Mouse (Mus musculus): ENCODE results near the gene Fam118b. TPM values are rescaled to one million over a fixed set of nuclear protein-coding genes. Genes with fewer than 3 reads are reported as not detected.
A peak's percentile ranks its signal among the peaks of the same experiment; 100 is the strongest.

Fam118b gene
- polyA plus RNA-seq, 1 experiment from 2014 or later = 86.8 TPM

DNA sequence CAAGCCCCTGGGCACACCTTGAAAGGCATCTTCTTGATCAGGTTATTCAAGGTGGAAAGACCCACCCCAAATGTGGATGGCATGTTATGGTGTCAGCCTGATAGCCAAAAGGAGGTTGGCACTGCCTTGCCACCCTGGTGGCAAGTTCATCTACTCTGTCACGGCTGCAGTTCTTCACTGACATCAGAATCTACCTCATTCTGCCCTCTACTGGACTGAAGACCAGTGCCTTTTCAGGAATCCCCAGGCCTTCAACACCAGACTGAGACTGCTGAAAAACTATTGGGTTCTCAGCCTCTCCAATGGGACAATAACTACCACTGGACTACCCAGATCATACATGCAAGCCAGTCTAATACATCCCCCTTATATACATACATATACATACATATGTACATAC is 27.9 kb downstream of the Fam118b start:
- 70% methylated on average over 1 of the region's 1 CpGs for WGBS
- peaks cover 4% of the 10 kb centered on the region for H3K36me3 ChIP-seq (ENCODE audit: control insufficient read depth, insufficient read depth)
- no peak for ATAC-seq

DNA sequence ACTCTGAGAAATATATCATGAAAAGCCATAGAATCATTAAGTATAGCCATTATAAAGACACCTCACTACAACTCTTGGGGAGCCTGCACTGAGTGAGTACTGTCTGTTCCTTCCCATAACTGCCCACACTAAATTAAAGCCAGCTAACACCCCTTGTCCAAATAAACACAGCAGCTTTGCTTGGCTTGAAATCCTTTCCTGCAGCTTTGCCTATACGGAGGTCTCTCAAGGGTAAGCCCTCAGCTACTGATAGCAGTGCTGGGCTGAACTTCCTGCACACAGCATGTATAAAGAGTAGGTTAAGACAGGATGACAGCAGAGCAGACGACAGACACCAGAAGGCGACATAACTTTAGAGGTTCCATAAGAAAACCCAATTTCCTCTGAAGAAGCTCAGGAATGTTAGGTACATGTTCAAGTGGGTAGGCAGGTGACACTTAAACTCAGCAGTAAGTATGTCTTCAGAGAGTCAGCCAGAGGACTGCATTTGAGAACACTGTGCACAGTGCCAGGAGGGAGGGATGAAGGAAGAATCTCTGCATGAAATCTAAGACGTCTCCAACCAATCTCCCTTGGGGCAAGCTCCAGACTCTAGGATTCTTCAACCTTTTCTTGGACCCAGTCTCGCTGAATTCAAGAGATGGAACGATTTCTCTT is 28.6 kb downstream of the Fam118b start:
- Histone ChIP-seq H3K4me2 (ENCODE audit: low read length) (no peak overlapping the region), H3K9me3 (ENCODE audit: control insufficient read depth, low read length) (no peaks in the 10 kb centered on the region), H3K27me3 (replicated peaks; ENCODE audit: control insufficient read depth, insufficient read depth, low read length) (no peaks in the 10 kb centered on the region), H3K27ac (ENCODE audit: low read length) (no peak overlapping the region), H3K4me1 (replicated peaks; ENCODE audit: control insufficient read depth, insufficient read depth, low read length) (no peaks in the 10 kb centered on the region), H3K36me3 (ENCODE audit: control insufficient read depth, insufficient read depth) (peaks cover 9% of the 10 kb centered on the region), H3K4me3 (replicated peaks; ENCODE audit: low read length) (no peak overlapping the region), H3K9ac (replicated peaks; ENCODE audit: low read depth, low read length) (no peak overlapping the region)
- 90% methylated on average over 6 of the region's 6 CpGs for whole genome bisulfite sequencing
- no peak for ATAC-seq

More for the DNA sequence above, 27.9 kb downstream of the Fam118b start:
- Histone ChIP-seq H3K9me3 (ENCODE audit: control insufficient read depth, low read length) (no peaks in the 10 kb centered on the region), H3K4me2 (ENCODE audit: low read length) (no peak overlapping the region), H3K4me1 (replicated peaks; ENCODE audit: control insufficient read depth, insufficient read depth, low read length) (no peaks in the 10 kb centered on the region), H3K27me3 (replicated peaks; ENCODE audit: control insufficient read depth, insufficient read depth, low read length) (no peaks in the 10 kb centered on the region), H3K4me3 (replicated peaks; ENCODE audit: low read length) (no peak overlapping the region), H3K9ac (replicated peaks; ENCODE audit: low read depth, low read length) (no peak overlapping the region), H3K27ac (ENCODE audit: low read length) (no peak overlapping the region)

DNA sequence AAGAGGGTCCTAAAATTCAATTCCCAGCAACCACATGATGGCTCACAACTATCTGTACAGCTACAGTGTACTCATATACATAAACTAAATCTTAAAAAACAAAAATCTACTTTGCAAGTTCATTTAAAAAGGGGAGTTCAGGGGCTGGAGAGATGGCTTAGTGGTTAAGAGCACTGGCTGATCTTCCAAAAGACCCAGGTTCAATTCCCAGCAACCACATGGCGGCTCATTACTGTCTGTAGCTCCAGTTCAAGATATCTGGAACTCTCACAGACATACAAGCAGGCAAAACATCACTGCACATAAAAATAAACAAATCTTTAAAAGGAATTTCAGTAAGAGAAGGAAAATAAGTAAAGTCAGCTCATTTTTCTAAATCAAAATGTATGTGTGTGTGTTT is 29.2 kb downstream of the Fam118b start:
- no peak for ATAC-seq
- no peak overlapping the region for H3K27ac ChIP-seq (ENCODE audit: low read length)
- H3K4me2 ChIP-seq (ENCODE audit: low read length) = no peak overlapping the region
- no peaks in the 10 kb centered on the region for H3K4me1 ChIP-seq (replicated peaks; ENCODE audit: control insufficient read depth, insufficient read depth, low read length)
- H3K36me3 ChIP-seq (ENCODE audit: control insufficient read depth, insufficient read depth) = peaks cover 13% of the 10 kb centered on the region
- no peak overlapping the region for H3K4me3 ChIP-seq (replicated peaks; ENCODE audit: low read length)
- no peak overlapping the region for H3K9ac ChIP-seq (replicated peaks; ENCODE audit: low read depth, low read length)
- WGBS = 89% methylated on average over 1 of the region's 1 CpGs
- H3K27me3 ChIP-seq (replicated peaks; ENCODE audit: control insufficient read depth, insufficient read depth, low read length) = no peaks in the 10 kb centered on the region
- H3K9me3 ChIP-seq (ENCODE audit: control insufficient read depth, low read length) = no peaks in the 10 kb centered on the region

DNA sequence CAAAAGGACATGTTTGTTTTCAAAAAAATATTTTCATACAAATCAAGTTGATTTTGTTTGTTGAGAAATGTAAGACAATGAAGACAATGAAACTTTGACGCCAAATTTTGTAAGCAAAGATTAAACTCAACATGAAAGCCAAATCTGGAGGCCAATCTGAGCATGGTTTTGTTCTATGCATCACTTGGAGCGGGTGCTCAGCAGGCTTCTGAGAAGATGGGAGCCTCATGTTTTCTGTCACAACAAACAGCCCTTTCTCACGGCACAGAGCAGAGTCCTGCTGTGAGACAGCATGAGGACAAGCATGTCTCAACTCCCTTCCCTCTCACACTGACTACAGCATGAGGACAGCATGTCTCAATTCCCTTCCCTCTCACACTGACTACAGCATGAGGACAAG is 31.6 kb downstream of the Fam118b start:
- peaks cover 16% of the 10 kb centered on the region for H3K36me3 ChIP-seq (ENCODE audit: control insufficient read depth, insufficient read depth)
- H3K9me3 ChIP-seq (ENCODE audit: control insufficient read depth, low read length) = no peaks in the 10 kb centered on the region
- H3K27me3 ChIP-seq (replicated peaks; ENCODE audit: control insufficient read depth, insufficient read depth, low read length) = no peaks in the 10 kb centered on the region
- H3K4me3 ChIP-seq (replicated peaks; ENCODE audit: low read length) = no peak overlapping the region
- WGBS = 45% methylated on average over 3 of the region's 3 CpGs
- H3K9ac ChIP-seq (replicated peaks; ENCODE audit: low read depth, low read length) = no peak overlapping the region
- no peaks in the 10 kb centered on the region for H3K4me1 ChIP-seq (replicated peaks; ENCODE audit: control insufficient read depth, insufficient read depth, low read length)
- no peak for ATAC-seq
- H3K4me2 ChIP-seq (ENCODE audit: low read length) = no peak overlapping the region
- H3K27ac ChIP-seq (ENCODE audit: low read length) = no peak overlapping the region

DNA sequence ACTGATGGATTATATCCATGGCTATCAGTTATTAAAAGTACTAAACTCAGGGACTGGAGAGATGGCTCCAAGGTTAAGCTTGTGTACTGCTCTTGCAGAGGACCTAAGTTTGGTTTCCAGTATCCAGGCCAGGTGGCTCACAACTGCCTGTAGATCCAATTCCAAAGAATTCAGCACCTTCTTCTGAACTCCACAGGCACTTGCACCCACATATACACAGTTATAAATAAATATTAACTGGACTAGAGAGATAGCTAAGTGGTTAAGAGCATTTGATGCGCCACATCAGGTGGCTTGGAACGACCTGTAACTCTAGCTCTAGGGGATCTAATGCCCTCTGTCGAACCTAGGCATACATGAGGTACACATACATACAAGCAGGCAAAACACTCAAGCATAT is 38.9 kb downstream of the Fam118b start:
- Histone ChIP-seq H3K27ac (ENCODE audit: low read length) (no peak overlapping the region), H3K9me3 (ENCODE audit: control insufficient read depth, low read length) (no peaks in the 10 kb centered on the region), H3K4me3 (replicated peaks; ENCODE audit: low read length) (no peak overlapping the region), H3K27me3 (replicated peaks; ENCODE audit: control insufficient read depth, insufficient read depth, low read length) (no peaks in the 10 kb centered on the region), H3K4me1 (replicated peaks; ENCODE audit: control insufficient read depth, insufficient read depth, low read length) (no peaks in the 10 kb centered on the region), H3K36me3 (ENCODE audit: control insufficient read depth, insufficient read depth) (peaks cover 3% of the 10 kb centered on the region; the same call in 1 of the 2 replicates), H3K4me2 (ENCODE audit: low read length) (no peak overlapping the region), H3K9ac (replicated peaks; ENCODE audit: low read depth, low read length) (no peak overlapping the region)
- ATAC-seq = no peak
- 94% methylated on average over 3 of the region's 3 CpGs for WGBS

DNA sequence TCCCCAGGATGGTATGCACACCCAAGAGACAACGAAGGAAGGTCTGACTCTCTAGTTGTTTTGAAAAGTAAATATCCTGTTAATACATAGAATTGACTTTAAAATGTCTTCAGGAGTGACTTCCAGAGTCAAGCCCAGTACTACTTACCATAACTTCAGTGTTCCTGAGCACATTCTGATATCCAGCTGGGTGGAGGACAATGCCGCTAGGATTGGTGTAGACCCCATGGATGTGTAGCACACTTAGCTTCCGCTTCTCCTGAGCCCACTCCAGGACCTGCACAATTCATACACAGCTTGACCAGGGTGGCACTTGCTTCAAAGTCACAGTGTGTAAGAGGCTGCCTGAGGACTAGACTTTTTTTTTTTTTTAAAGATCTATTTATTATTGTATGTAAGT is 44.1 kb downstream of the Fam118b start:
- WGBS = over 99% methylated on average over 3 of the region's 3 CpGs

DNA sequence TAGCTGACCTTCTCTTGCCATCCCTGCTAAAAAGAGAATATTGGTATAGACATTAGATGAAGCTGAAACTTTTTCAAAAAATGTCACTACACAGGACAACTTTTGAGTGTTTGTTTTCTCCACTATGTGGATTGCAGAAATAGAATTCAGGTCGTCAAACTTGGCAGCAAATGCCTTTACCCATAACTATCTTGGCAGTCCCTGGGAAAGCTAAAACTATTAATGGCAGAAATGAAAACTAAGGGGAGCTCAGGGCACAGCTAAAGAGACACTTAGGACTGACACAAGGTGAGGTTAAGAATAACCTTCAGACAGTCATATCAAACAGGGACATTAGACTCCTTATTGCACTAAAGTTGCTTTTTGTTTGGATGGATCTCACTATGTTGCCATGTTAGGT is 49.6 kb downstream of the Fam118b start:
- Histone ChIP-seq H3K27me3 (replicated peaks; ENCODE audit: control insufficient read depth, insufficient read depth, low read length) (no peaks in the 10 kb centered on the region), H3K4me3 (replicated peaks; ENCODE audit: low read length) (no peak overlapping the region), H3K27ac (ENCODE audit: low read length) (no peak overlapping the region), H3K9ac (replicated peaks; ENCODE audit: low read depth, low read length) (no peak overlapping the region), H3K36me3 (ENCODE audit: control insufficient read depth, insufficient read depth) (peaks cover 53% of the 10 kb centered on the region), H3K9me3 (ENCODE audit: control insufficient read depth, low read length) (no peaks in the 10 kb centered on the region), H3K4me2 (ENCODE audit: low read length) (no peak overlapping the region), H3K4me1 (replicated peaks; ENCODE audit: control insufficient read depth, insufficient read depth, low read length) (no peaks in the 10 kb centered on the region)
- no peak for ATAC-seq
- WGBS = 83% methylated on average over 1 of the region's 1 CpGs

More for the DNA sequence above, 44.1 kb downstream of the Fam118b start:
- no peak for ATAC-seq
- Histone ChIP-seq H3K4me3 (replicated peaks; ENCODE audit: low read length) (no peak overlapping the region), H3K9ac (replicated peaks; ENCODE audit: low read depth, low read length) (no peak overlapping the region), H3K27me3 (replicated peaks; ENCODE audit: control insufficient read depth, insufficient read depth, low read length) (no peaks in the 10 kb centered on the region), H3K4me1 (replicated peaks; ENCODE audit: control insufficient read depth, insufficient read depth, low read length) (no peaks in the 10 kb centered on the region), H3K36me3 (ENCODE audit: control insufficient read depth, insufficient read depth) (peaks cover 26% of the 10 kb centered on the region), H3K4me2 (ENCODE audit: low read length) (no peak overlapping the region), H3K9me3 (ENCODE audit: control insufficient read depth, low read length) (no peaks in the 10 kb centered on the region), H3K27ac (ENCODE audit: low read length) (no peak overlapping the region)

DNA sequence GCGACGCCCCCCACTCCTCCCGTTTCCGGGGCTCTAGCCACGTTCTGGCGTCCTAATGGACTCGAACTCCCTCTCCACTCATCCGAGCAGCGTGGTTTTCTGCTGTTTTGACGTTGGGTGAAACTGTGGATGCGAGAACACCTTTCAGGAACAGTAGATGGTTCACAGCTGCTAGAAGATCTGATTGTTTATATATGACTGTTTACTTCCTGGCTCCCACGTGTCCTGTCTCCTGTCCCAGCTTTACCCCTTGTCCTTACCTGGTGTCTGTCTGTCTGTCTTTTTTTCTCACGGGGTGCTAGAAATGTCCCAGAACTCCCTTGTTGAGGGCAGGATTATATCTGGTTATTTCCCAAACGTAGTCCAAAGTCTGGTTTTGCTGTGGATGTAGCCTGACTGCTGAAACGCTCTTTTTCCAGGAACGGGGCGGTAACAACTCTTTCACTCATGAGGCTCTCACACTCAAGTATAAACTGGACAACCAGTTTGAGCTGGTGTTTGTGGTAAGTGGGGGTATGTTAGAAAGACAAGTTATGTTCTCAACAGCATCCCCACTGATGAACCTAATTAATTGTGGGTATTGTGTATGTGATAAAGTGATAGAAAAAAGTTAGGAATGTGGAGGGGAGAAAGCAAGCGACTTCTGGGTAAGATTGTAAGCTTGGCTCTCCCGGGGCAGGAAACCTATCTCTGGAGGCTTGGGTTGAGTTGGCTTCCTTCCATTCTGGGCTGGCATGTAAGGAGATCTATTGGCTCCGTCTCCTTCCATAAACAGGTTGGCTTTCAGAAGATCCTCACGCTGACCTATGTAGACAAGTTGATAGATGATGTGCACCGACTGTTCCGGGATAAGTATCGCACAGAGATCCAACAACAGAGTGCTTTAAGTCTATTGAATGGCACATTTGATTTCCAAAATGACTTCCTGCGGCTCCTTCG is 55.8 kb downstream of the Fam118b start:
- H3K27ac ChIP-seq (ENCODE audit: low read length) = no peak overlapping the region; the same call in 1 of the 2 replicates
- no peak for ATAC-seq

More for the DNA sequence above, 55.8 kb downstream of the Fam118b start:
- 35% methylated on average over 26 of the region's 26 CpGs for WGBS
- peak overlapping the region; percentile 89 for H3K4me3 ChIP-seq (replicated peaks; ENCODE audit: low read length)
- H3K9ac ChIP-seq (replicated peaks; ENCODE audit: low read depth, low read length) = peak overlapping the region; percentile 86
- H3K4me1 ChIP-seq (replicated peaks; ENCODE audit: control insufficient read depth, insufficient read depth, low read length) = peaks cover 16% of the 10 kb centered on the region
- H3K27me3 ChIP-seq (replicated peaks; ENCODE audit: control insufficient read depth, insufficient read depth, low read length) = no peaks in the 10 kb centered on the region
- no peaks in the 10 kb centered on the region for H3K9me3 ChIP-seq (ENCODE audit: control insufficient read depth, low read length)
- H3K4me2 ChIP-seq (ENCODE audit: low read length) = peak overlapping the region; percentile 97
- H3K36me3 ChIP-seq (ENCODE audit: control insufficient read depth, insufficient read depth) = peaks cover 25% of the 10 kb centered on the region
